In the genomic region with DNA sequence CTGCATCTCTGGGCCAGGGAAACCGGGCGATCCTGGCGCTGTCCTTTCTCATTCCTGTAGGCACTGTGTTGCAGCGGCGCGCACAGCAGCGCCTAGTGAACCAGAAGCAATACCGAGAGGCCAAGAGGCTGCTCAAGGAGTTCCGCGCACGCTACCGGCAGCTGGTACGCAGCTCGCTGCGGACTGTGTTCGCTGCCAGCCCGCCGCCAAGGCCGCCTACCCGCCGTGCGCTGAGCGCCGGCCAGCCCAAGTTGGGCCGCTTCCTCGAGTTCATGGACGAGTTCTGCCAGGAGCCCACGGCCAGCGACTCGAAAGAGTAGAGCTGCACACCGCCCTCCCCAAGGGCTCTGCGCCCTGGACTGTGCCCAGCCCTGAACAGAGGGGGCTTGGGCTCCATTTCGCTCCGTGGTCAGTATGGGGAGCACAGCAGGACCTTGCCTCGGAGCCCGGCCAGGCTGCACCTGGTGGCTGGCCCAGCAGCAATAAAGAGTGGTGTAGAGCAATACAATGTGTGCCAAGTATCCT, we compare ENCODE assay signal across 8 mouse cellular contexts. TPM values are rescaled to one million over a fixed set of nuclear protein-coding genes. Genes with fewer than 3 reads are reported as not detected.
A peak's percentile ranks its signal among the peaks of the same experiment; 100 is the strongest.
DNase-seq lines count a peak whose midpoint lies in the region; TF ChIP-seq lines count a peak whose summit lies in the region.

No protein-coding gene starts in this region.

- H3K36me3 ChIP-seq in ES-Bruce4 (ENCODE audit: control insufficient read depth, insufficient read depth, low read length, poor library complexity, severe bottlenecking), result no peaks in the 10 kb centered on the region
- H3K36me3 ChIP-seq in forebrain, embryonic 10.5 days (replicated peaks), result peaks cover 18% of the 10 kb centered on the region
- H3K36me3 ChIP-seq in hindbrain, embryonic 10.5 days, result peaks cover 9% of the 10 kb centered on the region

- H3K9me3 ChIP-seq in ES-Bruce4 (replicated peaks; ENCODE audit: control insufficient read depth, insufficient read depth, low read length, poor library complexity, severe bottlenecking), result no peaks in the 10 kb centered on the region
- H3K9me3 ChIP-seq in forebrain, embryonic 10.5 days, result no peaks in the 10 kb centered on the region
- no peaks in the 10 kb centered on the region for H3K9me3 ChIP-seq in hindbrain, embryonic 10.5 days

- no peaks in the 10 kb centered on the region for H3K27me3 ChIP-seq in ES-Bruce4 (ENCODE audit: control insufficient read depth, insufficient read depth, low read length, poor library complexity, severe bottlenecking)
- H3K27me3 ChIP-seq in forebrain, embryonic 10.5 days (ENCODE audit: poor library complexity, severe bottlenecking), result peaks cover 37% of the 10 kb centered on the region
- peaks cover 51% of the 10 kb centered on the region for H3K27me3 ChIP-seq in hindbrain, embryonic 10.5 days (ENCODE audit: insufficient read depth, poor library complexity, severe bottlenecking)

- WGBS in forebrain, embryonic 10.5 days, result 2% methylated on average over 36 of the region's 36 CpGs
- 2% methylated on average over 36 of the region's 36 CpGs for WGBS in hindbrain, embryonic 10.5 days

- peaks cover 2% of the 10 kb centered on the region for H3K4me1 ChIP-seq in ES-Bruce4 (ENCODE audit: control insufficient read depth, insufficient read depth, low read length)
- H3K4me1 ChIP-seq in forebrain, embryonic 10.5 days, result peaks cover 21% of the 10 kb centered on the region
- peaks cover 21% of the 10 kb centered on the region for H3K4me1 ChIP-seq in hindbrain, embryonic 10.5 days (replicated peaks)

- H3K9ac ChIP-seq in ES-Bruce4 (ENCODE audit: low read depth, poor library complexity, severe bottlenecking), result peak overlapping the region; percentile 29; the same call in 1 of the 2 replicates

- TF ChIP-seq CTCF in ES-Bruce4 (IDR thresholded peaks at IDR 0.05; ENCODE audit: low read depth, low read length), result no peak

- peak; percentile 62 for DNase-seq in brain, adult 2 months (ENCODE audit: low read depth, low spot score)
- DNase-seq in forebrain, embryonic 10.5 days (ENCODE audit: extremely low spot score, low spot score), result peak; percentile 42
- DNase-seq in hindbrain, embryonic 10.5 days (ENCODE audit: low spot score), result peak; percentile 57
- peak; percentile 51 to 69 for DNase-seq in layer of hippocampus, postnatal 10 days (ENCODE audit: low spot score in 2 of 2)
- peak; percentile 36 for DNase-seq in lung, postnatal 14 days
- peak; percentile 67 for DNase-seq in right cerebral cortex, adult 18-20 months
- DNase-seq in adipocyte (ENCODE audit: low spot score), result no peak

- no peak for TF ChIP-seq POLR2A in ES-Bruce4 (IDR thresholded peaks at IDR 0.05; ENCODE audit: insufficient read depth, low read length)

- peak overlapping the region; percentile 45 for H3K4me3 ChIP-seq in ES-Bruce4 (ENCODE audit: low read depth, low read length)
- H3K4me3 ChIP-seq in forebrain, embryonic 10.5 days, result peak overlapping the region; percentile 52
- peak overlapping the region; percentile 55 for H3K4me3 ChIP-seq in hindbrain, embryonic 10.5 days

- no peak overlapping the region for H3K27ac ChIP-seq in ES-Bruce4 (ENCODE audit: insufficient read depth, low read length)
- H3K27ac ChIP-seq in forebrain, embryonic 10.5 days, result 0 out of 2 replicates have a peak overlapping the region, but pooled peaks have one; percentile 26
- H3K27ac ChIP-seq in hindbrain, embryonic 10.5 days, result peak overlapping the region; percentile 54; the same call in 1 of the 2 replicates

- TF ChIP-seq EP300 in ES-Bruce4 (IDR thresholded peaks at IDR 0.05; ENCODE audit: insufficient read depth, low read depth, low read length), result no peak

RNA-seq across cellular contexts. Expression of a gene that starts 54.1 kb away (rescaled TPM):
- polyA plus RNA-seq in ES-Bruce4 (2011; ENCODE audit: insufficient read depth, insufficient read length, low read depth, missing spikeins), result 98.6 and 104 TPM in 2 replicates
- 367 and 394 TPM in 2 replicates for polyA plus RNA-seq in forebrain, embryonic 10.5 days (2016; fragmentation: Nextera tagmentation; extraction: Ambion mirVana)
- 352 and 393 TPM in 2 replicates for polyA plus RNA-seq in hindbrain, embryonic 10.5 days (2016; fragmentation: Nextera tagmentation; extraction: Ambion mirVana)
- total RNA-seq in layer of hippocampus, postnatal 10 days (2021), result 10 to 100 TPM; 90.0 to 96.3 TPM

RNA-seq across cellular contexts. Expression of a gene that starts 58.5 kb away (rescaled TPM):
- polyA plus RNA-seq in ES-Bruce4 (2011; ENCODE audit: insufficient read depth, insufficient read length, low read depth, missing spikeins), result 0.87 TPM in 1 of 2 replicates, not detected in the other
- polyA plus RNA-seq in forebrain, embryonic 10.5 days (2016; fragmentation: Nextera tagmentation; extraction: Ambion mirVana), result 0.48 and 0.52 TPM in 2 replicates
- 0.46 and 0.68 TPM in 2 replicates for polyA plus RNA-seq in hindbrain, embryonic 10.5 days (2016; fragmentation: Nextera tagmentation; extraction: Ambion mirVana)
- 1 to 10 TPM; 1.2 TPM for total RNA-seq in layer of hippocampus, postnatal 10 days (2021)
